In genomic region chr5:66996886-66997599, GRCm38 (mm10) we compare ENCODE assay signal across 7 mouse cellular contexts.
DNase-seq lines count a peak whose midpoint lies in the region; ATAC-seq lines count a peak whose summit lies in the region.

No protein-coding gene starts in this region.

- peak; percentile 58 to 62 for DNase-seq in adrenal gland, postnatal 4 days (ENCODE audit: low spot score in 2 of 2)
- DNase-seq in embryo, embryonic 11 days: peak; percentile 92
- DNase-seq in gastrocnemius, postnatal 36 days: peak; percentile 73 to 76
- peak; percentile 49 for DNase-seq in kidney, adult 11 months
- DNase-seq in left cerebral cortex, postnatal 36 days (ENCODE audit: low spot score in 2 of 2): peak; percentile 82 to 83

- H3K9ac ChIP-seq in midbrain, embryonic 12.5 days (replicated peaks): peak overlapping the region; percentile 65
- H3K9ac ChIP-seq in stomach, embryonic 15.5 days: peak overlapping the region; percentile 16; the same call in 1 of the 2 replicates

- peak overlapping the region; percentile 69 for H3K27ac ChIP-seq in midbrain, embryonic 12.5 days (replicated peaks)
- H3K27ac ChIP-seq in stomach, embryonic 15.5 days: no peak overlapping the region

- H3K4me3 ChIP-seq in midbrain, embryonic 12.5 days: peak overlapping the region; percentile 45
- H3K4me3 ChIP-seq in stomach, embryonic 15.5 days (replicated peaks): peak overlapping the region; percentile 38

- ATAC-seq in midbrain, embryonic 12.5 days (ENCODE audit: low FRiP score, low read depth): peak; percentile 89
- ATAC-seq in stomach, embryonic 15.5 days (ENCODE audit: insufficient read depth, low FRiP score, low read depth): peak; percentile 60; the same call in 1 of the 2 replicates

- 2% methylated on average over 33 of the region's 33 CpGs for WGBS in midbrain, embryonic 12.5 days
- WGBS in stomach, embryonic 15.5 days: 5% methylated on average over 33 of the region's 33 CpGs

- H3K9me3 ChIP-seq in midbrain, embryonic 12.5 days: no peaks in the 10 kb centered on the region
- H3K9me3 ChIP-seq in stomach, embryonic 15.5 days: no peaks in the 10 kb centered on the region

- H3K27me3 ChIP-seq in midbrain, embryonic 12.5 days: peaks cover 14% of the 10 kb centered on the region
- H3K27me3 ChIP-seq in stomach, embryonic 15.5 days (replicated peaks): no peaks in the 10 kb centered on the region; the same call in 1 of the 2 replicates

- peaks cover 19% of the 10 kb centered on the region for H3K4me1 ChIP-seq in midbrain, embryonic 12.5 days
- peaks cover 4% of the 10 kb centered on the region; the same call in 1 of the 2 replicates for H3K4me1 ChIP-seq in stomach, embryonic 15.5 days

- H3K4me2 ChIP-seq in midbrain, embryonic 12.5 days (replicated peaks): peak overlapping the region; percentile 68
- H3K4me2 ChIP-seq in stomach, embryonic 15.5 days: peak overlapping the region; percentile 76

- intact Hi-C loops in gastrocnemius, postnatal 36 days (cut with DNase I): loop anchor here (2.0 to 5.0 kb wide), 2 partner anchors 286 to 300 kb away; no protein-coding TSS in a partner anchor
- intact Hi-C loops in left cerebral cortex, postnatal 36 days (cut with DNase I): loop anchor here (5.0 kb wide), 2 partner anchors 285 to 300 kb away; no protein-coding TSS in a partner anchor

- no peaks in the 10 kb centered on the region for H3K36me3 ChIP-seq in midbrain, embryonic 12.5 days
- H3K36me3 ChIP-seq in stomach, embryonic 15.5 days: no peaks in the 10 kb centered on the region
